Mouse (Mus musculus): ENCODE results near the gene Cbx6. TPM values are rescaled to one million over a fixed set of nuclear protein-coding genes. Genes with fewer than 3 reads are reported as not detected.

The Cbx6 gene
- polyA plus RNA-seq, 1 experiment from 2014 or later, result 60.8 TPM

DNA sequence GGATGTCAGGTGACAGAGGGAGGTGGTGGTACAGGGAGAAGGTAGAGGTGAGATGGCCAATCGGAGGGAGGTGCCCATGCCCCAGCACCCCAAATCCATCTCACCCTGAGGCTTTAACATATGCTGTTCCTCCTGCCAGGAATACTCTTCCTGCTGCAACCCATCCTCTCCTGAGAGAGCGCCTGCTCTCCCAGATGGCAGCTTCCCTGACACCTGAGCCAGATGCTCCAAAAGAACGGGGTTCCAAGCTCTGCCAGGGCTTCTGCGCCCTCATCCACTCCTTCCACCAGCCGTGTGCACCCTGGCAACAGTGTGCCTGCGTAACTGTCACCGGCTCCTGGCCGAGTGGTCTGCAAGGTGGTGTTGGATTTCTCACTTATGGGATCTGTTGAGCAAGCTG lies 36.8 kb downstream of the Cbx6 start:
- Histone ChIP-seq H3K27ac (replicated peaks) (no peak overlapping the region), H3K36me3 (peaks cover 6% of the 10 kb centered on the region; the same call in 1 of the 2 replicates), H3K4me3 (no peak overlapping the region), H3K27me3 (peaks cover 6% of the 10 kb centered on the region; the same call in 1 of the 2 replicates), H3K9ac (no peak overlapping the region), H3K4me1 (replicated peaks) (peaks cover 23% of the 10 kb centered on the region), H3K4me2 (no peak overlapping the region), H3K9me3 (no peaks in the 10 kb centered on the region)
- ATAC-seq (ENCODE audit: low FRiP score, low read depth), result no peak
- 90% methylated on average over 8 of the region's 8 CpGs for whole genome bisulfite sequencing

- H3K4me3 ChIP-seq, result no peak overlapping the region
- H3K27me3 ChIP-seq, result peaks cover 4% of the 10 kb centered on the region; the same call in 1 of the 2 replicates
- H3K9me3 ChIP-seq, result no peaks in the 10 kb centered on the region
- peaks cover 18% of the 10 kb centered on the region for H3K4me1 ChIP-seq (replicated peaks)
- no peak overlapping the region for H3K27ac ChIP-seq (replicated peaks)
- WGBS, result 87% methylated on average over 7 of the region's 7 CpGs
- peaks cover 9% of the 10 kb centered on the region; the same call in 1 of the 2 replicates for H3K36me3 ChIP-seq
- no peak for ATAC-seq (ENCODE audit: low FRiP score, low read depth)
- H3K9ac ChIP-seq, result no peak overlapping the region
- H3K4me2 ChIP-seq, result no peak overlapping the region
These were observed 37.4 kb downstream of the Cbx6 start for GRCm38 (mm10) chr15:79797096-79797495.

- Histone ChIP-seq H3K9ac (no peak overlapping the region), H3K27ac (replicated peaks) (no peak overlapping the region), H3K4me2 (no peak overlapping the region), H3K36me3 (peaks cover 9% of the 10 kb centered on the region; the same call in 1 of the 2 replicates), H3K27me3 (peaks cover 4% of the 10 kb centered on the region; the same call in 1 of the 2 replicates), H3K4me3 (no peak overlapping the region), H3K9me3 (no peaks in the 10 kb centered on the region), H3K4me1 (replicated peaks) (0 out of 2 replicates have a peak, but pooled peaks cover 10% of the 10 kb centered on the region)
- 76% methylated on average over 12 of the region's 12 CpGs for WGBS
- ATAC-seq (ENCODE audit: low FRiP score, low read depth), result no peak
These were observed 38.2 kb downstream of the Cbx6 start for GRCm38 (mm10) chr15:79796256-79796655.

- peaks cover 4% of the 10 kb centered on the region; the same call in 1 of the 2 replicates for H3K27me3 ChIP-seq
- H3K4me2 ChIP-seq, result no peak overlapping the region
- H3K36me3 ChIP-seq, result peaks cover 21% of the 10 kb centered on the region
- 40% methylated on average over 20 of the region's 20 CpGs for WGBS
- no peak overlapping the region for H3K27ac ChIP-seq (replicated peaks)
- no peaks in the 10 kb centered on the region for H3K9me3 ChIP-seq
- no peak overlapping the region for H3K4me3 ChIP-seq
- H3K9ac ChIP-seq, result no peak overlapping the region
- 0 out of 2 replicates have a peak, but pooled peaks cover 5% of the 10 kb centered on the region for H3K4me1 ChIP-seq (replicated peaks)
- no peak for ATAC-seq (ENCODE audit: low FRiP score, low read depth)
These were observed 40.3 kb downstream of the Cbx6 start for GRCm38 (mm10) chr15:79794173-79794572.

GRCm38 (mm10) chr15:79793076-79793475 lies 41.4 kb downstream of the Cbx6 start:
- Histone ChIP-seq H3K9me3 (no peaks in the 10 kb centered on the region), H3K4me3 (no peak overlapping the region), H3K36me3 (peaks cover 22% of the 10 kb centered on the region), H3K4me2 (no peak overlapping the region), H3K27me3 (peaks cover 4% of the 10 kb centered on the region; the same call in 1 of the 2 replicates), H3K27ac (replicated peaks) (no peak overlapping the region), H3K9ac (no peak overlapping the region), H3K4me1 (replicated peaks) (0 out of 2 replicates have a peak, but pooled peaks cover 5% of the 10 kb centered on the region)
- WGBS, result 94% methylated on average over 9 of the region's 9 CpGs
- no peak for ATAC-seq (ENCODE audit: low FRiP score, low read depth)

DNA sequence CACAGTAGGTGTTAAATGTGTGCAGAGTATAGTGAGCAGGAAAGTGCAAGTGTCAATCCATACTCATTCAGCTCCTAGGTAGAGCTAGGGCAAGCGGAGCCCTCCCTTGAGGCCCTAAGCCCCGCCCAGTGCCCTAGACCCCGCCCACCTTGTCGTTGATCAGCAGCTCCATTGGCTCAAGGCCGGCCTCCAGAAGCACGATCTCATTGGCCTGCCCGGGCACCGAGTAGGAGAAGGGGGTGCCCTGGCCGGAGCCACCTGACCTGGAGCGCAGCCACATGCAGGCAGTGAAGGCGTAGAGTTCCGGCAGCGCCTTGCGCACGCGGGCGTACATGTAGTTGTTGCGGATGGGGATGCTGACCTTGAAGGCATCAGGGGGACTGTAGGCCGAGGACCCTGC lies 42.0 kb downstream of the Cbx6 start:
- Histone ChIP-seq H3K4me2 (no peak overlapping the region), H3K27ac (replicated peaks) (no peak overlapping the region), H3K36me3 (peaks cover 22% of the 10 kb centered on the region), H3K4me1 (replicated peaks) (peaks cover 6% of the 10 kb centered on the region; the same call in 1 of the 2 replicates), H3K9me3 (no peaks in the 10 kb centered on the region), H3K27me3 (peaks cover 4% of the 10 kb centered on the region; the same call in 1 of the 2 replicates), H3K4me3 (no peak overlapping the region), H3K9ac (no peak overlapping the region)
- ATAC-seq (ENCODE audit: low FRiP score, low read depth), result no peak
- 20% methylated on average over 19 of the region's 19 CpGs for WGBS

GRCm38 (mm10) chr15:79791502-79791901 lies 43.0 kb downstream of the Cbx6 start:
- Histone ChIP-seq H3K27me3 (peaks cover 4% of the 10 kb centered on the region; the same call in 1 of the 2 replicates), H3K4me1 (replicated peaks) (peaks cover 12% of the 10 kb centered on the region; the same call in 1 of the 2 replicates), H3K4me2 (no peak overlapping the region), H3K27ac (replicated peaks) (no peak overlapping the region), H3K36me3 (peaks cover 22% of the 10 kb centered on the region), H3K9me3 (no peaks in the 10 kb centered on the region), H3K9ac (no peak overlapping the region), H3K4me3 (no peak overlapping the region)
- no peak for ATAC-seq (ENCODE audit: low FRiP score, low read depth)
- 10% methylated on average over 12 of the region's 12 CpGs for WGBS

- Histone ChIP-seq H3K27ac (replicated peaks) (no peak overlapping the region), H3K4me1 (replicated peaks) (peaks cover 7% of the 10 kb centered on the region; the same call in 1 of the 2 replicates), H3K36me3 (peaks cover 22% of the 10 kb centered on the region), H3K4me3 (no peak overlapping the region), H3K9me3 (no peaks in the 10 kb centered on the region), H3K27me3 (peaks cover 4% of the 10 kb centered on the region; the same call in 1 of the 2 replicates), H3K4me2 (no peak overlapping the region), H3K9ac (no peak overlapping the region)
- ATAC-seq (ENCODE audit: low FRiP score, low read depth), result no peak
- WGBS, result 84% methylated on average over 6 of the region's 6 CpGs
These were observed 43.6 kb downstream of the Cbx6 start for GRCm38 (mm10) chr15:79790905-79791304.

DNA sequence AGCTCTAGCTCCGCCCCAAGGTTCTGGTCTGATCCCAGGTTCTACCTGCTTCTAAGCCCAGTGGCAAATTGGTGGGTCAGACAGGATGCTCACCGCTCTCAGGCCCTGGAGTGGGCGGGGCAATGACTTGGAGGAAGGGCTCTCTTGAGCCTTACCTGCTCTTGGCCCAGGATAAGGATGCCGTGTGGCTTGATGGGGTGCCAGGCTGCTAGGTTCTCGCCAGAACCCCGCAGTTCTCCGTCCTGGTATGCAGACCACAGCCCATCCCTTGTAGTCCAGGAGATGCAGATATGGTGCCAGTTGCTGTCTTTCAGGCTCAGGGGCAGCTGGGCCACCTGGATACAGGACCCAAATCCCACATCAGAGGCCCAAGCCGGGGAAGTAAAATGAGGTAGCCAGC lies 44.4 kb downstream of the Cbx6 start:
- Histone ChIP-seq H3K9ac (no peak overlapping the region), H3K36me3 (peaks cover 22% of the 10 kb centered on the region), H3K27ac (replicated peaks) (no peak overlapping the region), H3K4me1 (replicated peaks) (peaks cover 6% of the 10 kb centered on the region; the same call in 1 of the 2 replicates), H3K4me3 (no peak overlapping the region), H3K27me3 (peaks cover 4% of the 10 kb centered on the region; the same call in 1 of the 2 replicates), H3K4me2 (no peak overlapping the region), H3K9me3 (no peaks in the 10 kb centered on the region)
- ATAC-seq (ENCODE audit: low FRiP score, low read depth), result no peak
- 53% methylated on average over 8 of the region's 8 CpGs for WGBS

- Histone ChIP-seq H3K9ac (no peak overlapping the region), H3K9me3 (no peaks in the 10 kb centered on the region), H3K4me1 (replicated peaks) (peaks cover 6% of the 10 kb centered on the region; the same call in 1 of the 2 replicates), H3K27me3 (peaks cover 3% of the 10 kb centered on the region; the same call in 1 of the 2 replicates), H3K4me3 (no peak overlapping the region), H3K36me3 (peaks cover 16% of the 10 kb centered on the region), H3K27ac (replicated peaks) (peak overlapping the region; percentile 14; the same call in 1 of the 2 replicates), H3K4me2 (no peak overlapping the region)
- 34% methylated on average over 8 of the region's 8 CpGs for WGBS
- no peak for ATAC-seq (ENCODE audit: low FRiP score, low read depth)
These were observed 46.7 kb downstream of the Cbx6 start for GRCm38 (mm10) chr15:79787815-79788214.

DNA sequence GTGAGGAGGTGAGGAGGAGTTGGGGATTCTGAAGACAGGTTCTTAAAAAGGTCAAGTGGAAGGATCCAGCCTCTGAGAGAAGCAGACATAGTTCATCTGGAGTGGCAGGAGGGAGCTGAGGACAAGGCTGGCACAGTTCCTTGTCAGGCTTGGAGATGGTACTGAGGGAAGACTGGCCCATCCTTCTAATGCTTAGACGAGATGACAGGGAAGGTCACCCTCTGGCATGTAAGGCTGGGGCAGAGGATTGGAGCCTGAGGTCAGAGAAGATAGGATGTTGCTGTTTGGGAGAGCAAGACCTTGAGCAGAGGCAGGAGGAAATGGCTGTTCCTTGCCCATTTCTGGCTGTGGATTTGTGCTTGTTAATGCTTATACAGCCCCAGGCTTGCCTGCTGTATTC lies 49.4 kb downstream of the Cbx6 start:
- WGBS, result 81% methylated on average over 1 of the region's 1 CpGs
- no peak overlapping the region for H3K27ac ChIP-seq (replicated peaks)
- H3K4me3 ChIP-seq, result no peak overlapping the region
- no peaks in the 10 kb centered on the region for H3K9me3 ChIP-seq
- peaks cover 7% of the 10 kb centered on the region for H3K36me3 ChIP-seq
- peaks cover 6% of the 10 kb centered on the region; the same call in 1 of the 2 replicates for H3K4me1 ChIP-seq (replicated peaks)
- no peak overlapping the region for H3K9ac ChIP-seq
- no peak for ATAC-seq (ENCODE audit: low FRiP score, low read depth)
- H3K27me3 ChIP-seq, result no peaks in the 10 kb centered on the region
- H3K4me2 ChIP-seq, result no peak overlapping the region

DNA sequence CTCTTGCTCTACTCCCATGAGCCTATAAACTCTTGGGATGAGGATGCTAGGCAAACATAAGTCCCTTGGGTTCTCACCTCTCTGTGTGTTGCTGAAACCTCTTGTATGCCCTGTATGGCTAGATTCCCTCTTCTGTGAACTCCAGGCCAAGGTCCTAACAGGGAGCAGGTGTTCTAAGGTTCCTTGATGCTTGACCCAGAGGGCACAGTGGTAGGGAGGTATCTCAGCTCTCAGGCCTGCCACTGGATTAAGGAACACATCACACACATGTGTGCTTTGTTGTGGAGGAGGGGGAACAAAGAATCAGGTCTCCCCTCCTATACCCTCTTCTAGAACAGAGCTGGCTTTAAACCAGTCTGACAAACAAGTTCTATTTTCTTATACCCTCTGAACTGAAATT lies 56.7 kb downstream of the Cbx6 start, which contains the start of gene Dnal4:
Dnal4 (minus strand) TSS at position 101 of the 400 bp plus-strand sequence.
- H3K4me1 ChIP-seq (replicated peaks), result peaks cover 21% of the 10 kb centered on the region
- no peaks in the 10 kb centered on the region for H3K27me3 ChIP-seq
- no peak for ATAC-seq (ENCODE audit: low FRiP score, low read depth)
- no peaks in the 10 kb centered on the region for H3K36me3 ChIP-seq
- no peak within 1 kb of the TSS for H3K27ac ChIP-seq (replicated peaks)
- H3K9me3 ChIP-seq, result no peaks in the 10 kb centered on the region
- H3K4me2 ChIP-seq, result no peak within 1 kb of the TSS
- H3K9ac ChIP-seq, result no peak within 1 kb of the TSS
- no peak within 1 kb of the TSS for H3K4me3 ChIP-seq

Data from hindbrain, embryonic 15.5 days (tissue).